Mouse (Mus musculus) right cerebral cortex, adult 2 months (tissue): Measurements from ENCODE around the gene Mms22l.
"Not testable (repeated sequence)": the region's sequence is repeated elsewhere in the genome, so short reads cannot be mapped to it uniquely, and the experiment has no call there.

Experiments
- DNase-seq, 2 experiments: peaks; one replicate each; pipeline ENCODE4 v3.0.0; 2021 to 2022; ENCODE audit warnings: low spot score in 2 of 2

Mms22l gene

DNA sequence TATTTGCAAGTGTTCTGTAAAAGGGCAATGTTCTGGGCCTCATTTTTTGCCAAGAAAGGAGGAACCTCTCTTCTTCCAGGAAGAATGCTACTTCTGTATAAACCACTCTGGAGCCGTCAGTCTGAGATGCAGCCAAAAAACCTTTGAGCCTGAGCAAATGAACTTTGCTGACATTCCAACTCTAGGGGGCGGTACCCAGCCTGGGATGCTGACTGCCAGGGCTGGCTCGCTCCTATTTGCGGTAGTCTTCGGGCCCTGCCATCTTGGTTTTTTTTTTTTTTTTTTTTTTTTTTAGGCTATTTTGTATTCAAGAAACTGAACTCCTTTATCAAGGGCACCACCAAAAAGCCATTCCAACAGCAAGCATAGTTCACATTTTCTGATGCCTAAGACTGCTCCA lies 124.2 kb downstream of the Mms22l start:
- no peak for DNase-seq

GRCm38 (mm10) chr4:24621422-24622187 lies 125.4 kb downstream of the Mms22l start:
- peak; percentile 58 to 60 for DNase-seq

- DNase-seq: no peak
Observed at GRCm38 (mm10) chr4:24625951-24626584, 129.8 kb downstream of the Mms22l start.

DNA sequence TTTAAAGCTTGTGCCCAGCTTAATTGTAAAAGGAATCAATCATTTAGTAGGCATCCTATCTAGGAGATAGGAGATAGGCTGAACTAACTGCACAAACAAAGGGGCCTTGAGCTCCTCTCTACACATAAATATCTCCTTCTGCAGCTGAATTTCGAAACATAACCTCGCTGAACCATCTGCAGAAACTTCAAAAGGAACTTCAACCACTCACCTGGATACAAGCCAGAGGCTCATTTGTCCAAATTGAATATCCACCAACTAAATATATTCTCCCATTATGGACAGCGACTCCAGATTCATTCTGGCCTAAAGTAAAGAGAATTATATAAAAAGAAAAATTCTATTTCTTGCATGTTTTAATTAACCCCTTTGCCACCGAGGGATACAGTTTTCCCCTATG lies 130.4 kb downstream of the Mms22l start:
- DNase-seq: no peak

- DNase-seq: no peak
Observed at GRCm38 (mm10) chr4:24627871-24628270, 131.6 kb downstream of the Mms22l start.

DNA sequence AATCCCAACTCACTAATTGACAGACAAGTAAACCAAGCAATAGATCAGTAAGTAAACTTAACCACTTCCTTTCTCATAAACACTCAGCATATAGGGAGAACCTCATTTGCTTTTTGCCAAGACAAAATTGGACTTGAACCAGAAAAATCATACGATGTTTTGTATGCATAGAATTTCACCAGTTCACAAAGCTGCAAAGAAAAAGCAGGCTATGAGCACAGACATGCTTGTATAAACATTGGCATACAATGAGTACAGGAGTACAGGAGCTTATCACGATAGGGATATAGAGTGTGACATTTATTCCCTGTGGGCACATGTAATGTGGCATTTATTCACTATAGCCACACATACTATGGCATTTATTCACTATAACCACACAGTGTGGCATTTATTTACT lies 134.2 kb downstream of the Mms22l start:
- DNase-seq: no peak

GRCm38 (mm10) chr4:24631177-24631911 lies 135.1 kb downstream of the Mms22l start:
- peak in 1 of 2 experiments; percentile 20 for DNase-seq

DNA sequence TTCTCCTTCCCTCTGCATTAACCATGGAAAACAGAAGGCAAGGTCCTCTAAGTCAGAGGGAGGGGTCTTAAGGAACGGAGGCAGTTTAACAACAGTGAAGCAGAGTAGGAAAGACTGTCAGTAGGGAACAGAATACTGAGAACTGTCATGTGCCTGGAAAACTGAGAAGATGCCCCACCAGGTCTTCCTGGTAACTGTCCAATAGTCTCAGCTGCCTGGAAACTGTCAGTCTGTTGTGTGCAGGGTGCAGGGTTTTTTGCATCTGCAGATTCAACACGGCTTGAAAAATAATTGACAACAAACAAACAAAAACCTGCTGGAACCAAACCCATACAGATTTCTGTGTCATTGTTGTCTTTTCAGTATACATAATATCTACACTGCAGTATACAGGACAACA lies 146.1 kb downstream of the Mms22l start:
- DNase-seq: no peak

DNA sequence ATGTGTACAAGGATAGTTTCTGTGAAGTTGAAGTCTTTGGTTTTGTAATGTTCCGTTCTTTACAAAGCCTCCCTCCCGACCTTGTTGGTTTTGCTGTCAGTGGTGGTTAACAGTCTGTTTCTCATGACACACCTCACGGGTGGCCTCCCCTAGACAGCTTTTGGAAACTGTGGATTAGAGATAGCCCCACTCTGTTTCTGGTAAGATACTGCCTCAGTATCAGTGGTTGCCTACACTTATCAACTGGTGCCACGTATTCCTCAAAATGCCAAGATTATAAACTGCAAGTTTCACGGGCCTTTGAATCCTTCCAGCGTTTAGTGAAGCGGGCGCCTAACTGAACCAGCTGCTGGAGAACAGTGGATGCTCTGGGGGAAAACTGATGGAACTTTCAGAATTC lies 148.5 kb downstream of the Mms22l start:
- not testable (repeated sequence) for DNase-seq
